Mouse (Mus musculus): ENCODE measurements around the gene Slc37a3. TPM values are rescaled to one million over a fixed set of nuclear protein-coding genes. Genes with fewer than 3 reads are reported as not detected.

Gene Slc37a3
- polyA plus RNA-seq (2015; fragmentation: Nextera tagmentation; extraction: Ambion mirVana), result 10.1 and 10.3 TPM in 2 replicates

DNA sequence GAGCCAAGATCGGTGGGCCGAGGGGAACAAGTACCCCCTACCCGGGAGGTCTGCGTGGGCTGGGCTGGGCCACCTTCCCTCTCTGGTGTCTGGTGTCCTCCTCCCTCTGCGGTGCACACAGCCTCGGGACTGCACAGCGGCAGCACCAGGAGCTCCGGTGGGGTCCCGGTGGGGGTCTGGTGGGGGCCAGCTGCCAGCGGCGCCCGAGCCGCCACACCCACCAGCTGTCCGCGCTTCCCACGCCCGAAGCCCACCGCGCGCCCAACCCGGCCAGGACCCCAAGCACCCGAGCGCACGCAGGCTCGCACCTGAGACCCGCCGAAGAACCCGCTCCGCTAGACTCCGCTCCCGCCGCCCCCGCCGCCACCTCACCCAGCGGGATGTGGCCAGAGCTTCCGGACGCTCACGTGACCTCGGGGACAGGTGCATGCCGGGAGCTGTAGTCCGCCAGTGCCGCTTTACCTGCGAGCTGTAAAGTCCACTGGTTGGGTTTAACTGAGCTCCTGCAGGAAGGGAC, at the start of gene Slc37a3:
TSS of gene Slc37a3 (minus strand) at position 365 of the 517 bp plus-strand sequence.

GRCm38 (mm10) chr6:39419851-39420721, 42.6 kb upstream of the Slc37a3 start, which contains the start of gene Mkrn1:
Mkrn1 (minus strand) TSS chr6:39420462.

DNA sequence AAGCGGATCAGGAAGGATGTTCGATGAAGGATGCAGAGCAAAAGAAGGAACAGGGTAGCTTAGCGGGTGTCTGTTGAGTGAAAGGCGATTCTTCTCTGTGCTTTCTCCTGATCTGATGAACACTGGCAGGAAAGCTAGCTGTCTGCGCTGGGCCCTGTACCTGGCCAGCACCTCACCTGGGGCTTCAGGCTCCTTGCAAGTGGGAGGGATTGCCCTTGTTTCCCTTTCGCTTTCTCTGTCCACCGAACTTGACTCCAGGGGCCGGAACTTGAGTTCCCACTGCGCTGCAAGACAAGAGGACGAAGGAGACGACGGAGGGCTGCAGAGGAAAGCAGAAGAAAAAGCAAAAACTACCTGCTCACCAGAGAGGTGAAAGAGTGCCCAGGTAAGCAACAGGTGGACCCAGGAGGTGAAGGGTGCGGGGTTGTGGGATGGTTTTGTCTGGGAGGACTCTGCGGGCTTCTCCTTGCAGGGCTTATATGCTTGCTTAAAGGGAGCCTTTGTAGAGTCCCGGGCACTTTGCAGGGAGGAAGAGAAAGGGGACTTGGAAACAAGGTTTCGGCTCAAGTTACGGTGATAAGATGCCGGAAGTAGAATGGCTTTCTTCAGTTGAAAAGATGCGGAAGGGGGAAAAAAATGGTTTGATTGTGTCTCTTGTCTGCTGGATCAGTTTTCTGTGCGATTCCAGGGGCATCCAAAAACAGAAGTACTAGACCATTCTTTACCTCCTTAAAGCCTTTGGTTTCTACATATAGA, 3.8 kb upstream of the Slc37a3 start, which contains the start of gene Rab19:
TSS of gene Rab19 (plus strand) at position 51 of the 756 bp plus-strand sequence.

Other genes with a start within 250 kb of the Slc37a3 start
- gene Kdm7a, start 170.9 kb downstream of the Slc37a3 start, polyA plus RNA-seq (2015; fragmentation: Nextera tagmentation; extraction: Ambion mirVana), result 10.1 and 11.4 TPM in 2 replicates
- 2.4 and 3.3 TPM in 2 replicates for gene Rab19, start 3.5 kb upstream of the Slc37a3 start, polyA plus RNA-seq (2015; fragmentation: Nextera tagmentation; extraction: Ambion mirVana)
- 327 and 343 TPM in 2 replicates for gene Mkrn1, start 42.8 kb upstream of the Slc37a3 start, polyA plus RNA-seq (2015; fragmentation: Nextera tagmentation; extraction: Ambion mirVana)
- gene Dennd2a, start 180.2 kb upstream of the Slc37a3 start, polyA plus RNA-seq (2015; fragmentation: Nextera tagmentation; extraction: Ambion mirVana), result 4.8 and 7.3 TPM in 2 replicates
- gene Adck2, start 196.2 kb upstream of the Slc37a3 start, polyA plus RNA-seq (2015; fragmentation: Nextera tagmentation; extraction: Ambion mirVana), result 13.8 and 15.7 TPM in 2 replicates
- gene Gm42420, start 208.1 kb upstream of the Slc37a3 start, polyA plus RNA-seq (2015; fragmentation: Nextera tagmentation; extraction: Ambion mirVana), result 2.9 and 3.8 TPM in 2 replicates
- gene Ndufb2, start 214.9 kb upstream of the Slc37a3 start, polyA plus RNA-seq (2015; fragmentation: Nextera tagmentation; extraction: Ambion mirVana), result 224 and 240 TPM in 2 replicates

Data from spleen, postnatal 0 days (tissue).